Mouse (Mus musculus) E14TG2a.4 (cell line): ENCODE data around the gene Cyp1a2.

Experiments
- H3K27me3 ChIP-seq: 2 replicates; pipeline ENCODE4 v1.6.1; 2014; ENCODE audit warnings: low read length, control low read depth; ENCODE audit not compliant: insufficient read depth
- H3K36me3 ChIP-seq: 2 replicates; pipeline ENCODE4 v1.6.1; 2014; ENCODE audit warnings: low read length, control low read depth; ENCODE audit not compliant: insufficient read depth
- H3K4me1 ChIP-seq: replicated peaks from 2 replicates; pipeline ENCODE4 v1.6.1; 2014; ENCODE audit warnings: low read depth, low read length, control low read depth
- H3K4me3 ChIP-seq: replicated peaks from 2 replicates; pipeline ENCODE4 v1.5.1; 2014; ENCODE audit warnings: mild to moderate bottlenecking, low read length
- H3K9me3 ChIP-seq: 2 replicates; pipeline ENCODE4 v1.6.1; 2014; ENCODE audit warnings: low read length, control low read depth
- CTCF ChIP-seq: conservative IDR thresholded peaks from 2 replicates; pipeline ENCODE4 v1.5.1; 2014; ENCODE audit warnings: low read length
- NANOG ChIP-seq: IDR thresholded peaks from 2 replicates; pipeline ENCODE4 v1.6.1; 2014; ENCODE audit warnings: borderline replicate concordance, low read length, mixed read lengths
- POU5F1 ChIP-seq: IDR thresholded peaks from 2 replicates; pipeline ENCODE4 v1.6.1; 2014; ENCODE audit warnings: low read length, borderline replicate concordance

The Cyp1a2 gene

GRCm38 (mm10) chr9:57708720-57709274, 25.3 kb upstream of the Cyp1a2 start:
- Histone ChIP-seq H3K4me1 (peaks cover 24% of the 10 kb centered on the region), H3K36me3 (peaks cover 26% of the 10 kb centered on the region), H3K4me3 (peak overlapping the region; percentile 95), H3K27me3 (peaks cover 5% of the 10 kb centered on the region; the same call in 1 of the 2 replicates), H3K9me3 (no peaks in the 10 kb centered on the region)
- TF ChIP-seq POU5F1 (no peak), CTCF (no peak), NANOG (no peak)

GRCm38 (mm10) chr9:57708068-57708719, 24.7 kb upstream of the Cyp1a2 start, which contains the start of gene Edc3:
Gene Edc3, plus strand, starts transcription at chr9:57708540.
- Histone ChIP-seq H3K27me3 (peaks cover 7% of the 10 kb centered on the region; the same call in 1 of the 2 replicates), H3K9me3 (no peaks in the 10 kb centered on the region), H3K36me3 (peaks cover 20% of the 10 kb centered on the region), H3K4me1 (peaks cover 24% of the 10 kb centered on the region), H3K4me3 (peak within 1 kb of the TSS; percentile 95)
- TF ChIP-seq POU5F1 = no peak
- no peak for TF ChIP-seq NANOG
- no peak for TF ChIP-seq CTCF

- TF ChIP-seq NANOG (no peak), POU5F1 (no peak), CTCF (no peak)
- Histone ChIP-seq H3K4me1 (peaks cover 31% of the 10 kb centered on the region), H3K27me3 (peaks cover 11% of the 10 kb centered on the region), H3K4me3 (no peak overlapping the region), H3K36me3 (peaks cover 10% of the 10 kb centered on the region), H3K9me3 (no peaks in the 10 kb centered on the region)
Observed at GRCm38 (mm10) chr9:57706496-57706895, 23.0 kb upstream of the Cyp1a2 start.

- Histone ChIP-seq H3K27me3 (peaks cover 68% of the 10 kb centered on the region), H3K36me3 (no peaks in the 10 kb centered on the region), H3K4me3 (no peak overlapping the region), H3K4me1 (peaks cover 32% of the 10 kb centered on the region), H3K9me3 (no peaks in the 10 kb centered on the region)
- TF ChIP-seq POU5F1 = no peak
Observed at GRCm38 (mm10) chr9:57698466-57699150, 15.1 kb upstream of the Cyp1a2 start.

GRCm38 (mm10) chr9:57697380-57697779, 13.9 kb upstream of the Cyp1a2 start:
- TF ChIP-seq NANOG (no peak), POU5F1 (no peak), CTCF (no peak)
- peaks cover 75% of the 10 kb centered on the region for H3K27me3 ChIP-seq
- no peaks in the 10 kb centered on the region for H3K36me3 ChIP-seq
- peak overlapping the region; percentile 75; the same call in 1 of the 2 replicates for H3K4me3 ChIP-seq
- H3K4me1 ChIP-seq = peaks cover 31% of the 10 kb centered on the region
- no peaks in the 10 kb centered on the region for H3K9me3 ChIP-seq

GRCm38 (mm10) chr9:57696380-57697285, 13.1 kb upstream of the Cyp1a2 start:
- TF ChIP-seq CTCF (no peak), NANOG (no peak), POU5F1 (no peak)
- peaks cover 77% of the 10 kb centered on the region for H3K27me3 ChIP-seq

GRCm38 (mm10) chr9:57694108-57694507, 10.6 kb upstream of the Cyp1a2 start:
- Histone ChIP-seq H3K36me3 (no peaks in the 10 kb centered on the region), H3K9me3 (no peaks in the 10 kb centered on the region), H3K4me3 (no peak overlapping the region), H3K4me1 (peaks cover 21% of the 10 kb centered on the region), H3K27me3 (peaks cover 69% of the 10 kb centered on the region)
- no peak for TF ChIP-seq CTCF
- no peak for TF ChIP-seq POU5F1
- no peak for TF ChIP-seq NANOG

More at GRCm38 (mm10) chr9:57696380-57697285, 13.1 kb upstream of the Cyp1a2 start:
- Histone ChIP-seq H3K9me3 (no peaks in the 10 kb centered on the region), H3K4me3 (peak overlapping the region; percentile 75), H3K4me1 (peaks cover 23% of the 10 kb centered on the region), H3K36me3 (no peaks in the 10 kb centered on the region)

- TF ChIP-seq POU5F1 = no peak
- TF ChIP-seq CTCF = no peak
- TF ChIP-seq NANOG = no peak
- Histone ChIP-seq H3K27me3 (peaks cover 16% of the 10 kb centered on the region), H3K4me1 (no peaks in the 10 kb centered on the region), H3K4me3 (no peak overlapping the region), H3K36me3 (no peaks in the 10 kb centered on the region), H3K9me3 (no peaks in the 10 kb centered on the region)
Observed at GRCm38 (mm10) chr9:57688606-57689005, 5.1 kb upstream of the Cyp1a2 start.
